Mouse (Mus musculus) monocyte, adult 5-6 weeks (primary cell): Measurements from ENCODE around the gene D630003M21Rik. TPM values are rescaled to one million over a fixed set of nuclear protein-coding genes. Genes with fewer than 3 reads are reported as not detected.

Source experiments
- total RNA-seq: library from RNA; stranded (forward); fragments of 200-1000, 200-491, 200-594 nt; gene quantifications from 3 replicates; pipeline ENCODE4 v1.2.3, GENCODE M21; 2017

The D630003M21Rik gene
- total RNA-seq, 1 experiment from 2014 or later = not detected

Other genes with a start within 250 kb of the D630003M21Rik start
- gene Tti1, start 200.8 kb downstream of the D630003M21Rik start, total RNA-seq = 15.8 to 31.3 TPM (median 19.1 TPM) in 3 replicates
- gene Rprd1b, start 200.7 kb downstream of the D630003M21Rik start, total RNA-seq = 14.4 to 21.6 TPM (median 19.4 TPM) in 3 replicates
- gene Tgm2, start 82.8 kb downstream of the D630003M21Rik start, total RNA-seq = 131 to 275 TPM (median 210 TPM) in 3 replicates
- gene Bpi, start 28.9 kb upstream of the D630003M21Rik start, total RNA-seq = not detected in 3 replicates
- 0.48 to 0.49 TPM in 2 of 3 replicates, not detected in the other for gene Lbp, start 77.3 kb upstream of the D630003M21Rik start, total RNA-seq
- gene Snhg11, start 146.4 kb upstream of the D630003M21Rik start, total RNA-seq = not detected in 3 replicates
- 39.3 to 60.9 TPM (median 51.9 TPM) in 3 replicates for gene Ralgapb, start 180.6 kb upstream of the D630003M21Rik start, total RNA-seq